Mouse (Mus musculus): ENCODE data around the gene Tpm4.

Gene Tpm4

DNA sequence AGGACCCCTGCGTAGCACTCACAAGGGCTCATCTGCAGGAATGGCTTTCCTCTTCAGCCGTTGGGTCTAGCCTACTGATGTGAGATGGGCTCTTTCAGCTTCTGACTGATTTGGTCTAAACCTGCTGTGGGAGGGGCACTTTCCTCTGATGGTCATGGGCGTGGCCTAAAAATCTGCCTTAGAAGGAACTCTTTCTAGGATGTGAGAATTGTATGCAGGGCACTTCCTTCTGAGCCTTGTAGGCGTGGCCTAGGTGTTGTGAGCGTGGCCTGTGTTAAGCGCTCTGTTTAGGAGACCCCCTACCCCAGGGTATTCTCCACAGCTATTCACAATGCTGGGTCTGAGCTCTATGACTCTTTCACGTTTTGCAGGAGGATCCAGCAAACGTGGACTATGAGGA, 63.2 kb downstream of the Tpm4 start:
- DNase-seq, result no peak

Data from cerebellum, adult 9-10 months (tissue).